Mouse (Mus musculus) inflammation-experienced regulatory T-cells (primary cell): Measurements from ENCODE around the gene Pfdn5. TPM values are rescaled to one million over a fixed set of nuclear protein-coding genes. Genes with fewer than 3 reads are reported as not detected.

Source experiments
- polyA plus RNA-seq, 2 experiments: library from polyadenylated mRNA; unstranded; fragments of 100-300 nt; shearing (Covaris generic); gene quantifications; one replicate each; pipeline ENCODE4 v1.2.1; 2017

Gene Pfdn5
- polyA plus RNA-seq, result 100 to 1,000 TPM; 410 to 478 TPM

GRCm38 (mm10) chr15:102326022-102326576 is at the start of gene Pfdn5:
Pfdn5 (plus strand) TSS chr15:102326116.

GRCm38 (mm10) chr15:102279092-102279782 is 46.7 kb upstream of the Pfdn5 start, which contains the start of gene Mfsd5:
Mfsd5 (plus strand) TSS chr15:102279454.

GRCm38 (mm10) chr15:102295633-102296367 is 30.1 kb upstream of the Pfdn5 start, which contains the start of gene Espl1:
Espl1 (plus strand) TSS chr15:102296266.

GRCm38 (mm10) chr15:102331610-102332015 is 5.7 kb downstream of the Pfdn5 start, which contains the start of gene Myg1:
Myg1 (plus strand) TSS chr15:102331709.

GRCm38 (mm10) chr15:102350138-102350941 is 24.4 kb downstream of the Pfdn5 start, which contains the start of gene Aaas:
Aaas (minus strand) TSS chr15:102350771.

GRCm38 (mm10) chr15:102366733-102367344 is 40.9 kb downstream of the Pfdn5 start, which contains the start of gene Sp7:
Sp7 (minus strand) TSS chr15:102367182.

Other genes with a start within 250 kb of the Pfdn5 start
- gene Tns2, start 225.7 kb upstream of the Pfdn5 start, polyA plus RNA-seq, result 1 to 10 TPM; 2.7 to 3.6 TPM
- 10 to 100 TPM; 55.1 to 62.1 TPM for gene Spryd3, start 189.9 kb upstream of the Pfdn5 start, polyA plus RNA-seq
- 1 to 10 TPM in 1 of 2 experiments, not detected in 1; 1.7 TPM for gene Igfbp6, start 181.8 kb upstream of the Pfdn5 start, polyA plus RNA-seq
- gene Soat2, start 175.6 kb upstream of the Pfdn5 start, polyA plus RNA-seq, result 1 to 10 TPM; 2.2 TPM
- 100 to 1,000 TPM in 1 of 2 experiments, 10 to 100 TPM in 1; 94.4 to 103 TPM for gene Zfp740, start 122.9 kb upstream of the Pfdn5 start, polyA plus RNA-seq
- gene Csad, start 121.4 kb upstream of the Pfdn5 start, polyA plus RNA-seq, result 10 to 100 TPM; 23.9 to 26.0 TPM
- 1,000 to 10,000 TPM; 1,270 to 1,388 TPM for gene Itgb7, start 94.2 kb upstream of the Pfdn5 start, polyA plus RNA-seq
- gene Rarg, start 68.6 kb upstream of the Pfdn5 start, polyA plus RNA-seq, result 10 to 100 TPM; 37.3 to 41.8 TPM
- gene Gm9918, start 55.6 kb upstream of the Pfdn5 start, polyA plus RNA-seq, result under 1 TPM in 1 of 2 experiments, not detected in 1; 0.34 TPM
- gene Mfsd5, start 46.7 kb upstream of the Pfdn5 start, polyA plus RNA-seq, result 100 to 1,000 TPM; 101 to 121 TPM
- gene Espl1, start 29.9 kb upstream of the Pfdn5 start, polyA plus RNA-seq, result 1 to 10 TPM in 1 of 2 experiments, under 1 TPM in 1; 0.60 to 1.9 TPM
- 10 to 100 TPM; 81.7 to 90.3 TPM for gene Myg1, start 5.6 kb downstream of the Pfdn5 start, polyA plus RNA-seq
- 10 to 100 TPM; 50.8 to 79.0 TPM for gene Aaas, start 24.7 kb downstream of the Pfdn5 start, polyA plus RNA-seq
- gene Sp7, start 41.1 kb downstream of the Pfdn5 start, polyA plus RNA-seq, result under 1 TPM in 1 of 2 experiments, not detected in 1; 0.33 TPM
- gene Sp1, start 80.0 kb downstream of the Pfdn5 start, polyA plus RNA-seq, result 10 to 100 TPM; 14.5 to 14.9 TPM
- gene Amhr2, start 119.3 kb downstream of the Pfdn5 start, polyA plus RNA-seq, result under 1 TPM; 0.38 to 0.94 TPM
- 100 to 1,000 TPM; 513 to 642 TPM for gene Prr13, start 132.9 kb downstream of the Pfdn5 start, polyA plus RNA-seq
- gene Pcbp2, start 144.4 kb downstream of the Pfdn5 start, polyA plus RNA-seq, result 100 to 1,000 TPM in 1 of 2 experiments, 10 to 100 TPM in 1; 95.8 to 136 TPM
- not detected for gene Gm10337, start 177.6 kb downstream of the Pfdn5 start, polyA plus RNA-seq
- gene Map3k12, start 190.9 kb downstream of the Pfdn5 start, polyA plus RNA-seq, result 1 to 10 TPM; 8.9 to 9.2 TPM
- gene Tarbp2, start 192.1 kb downstream of the Pfdn5 start, polyA plus RNA-seq, result 10 to 100 TPM; 50.6 to 57.9 TPM
- gene Npff, start 198.8 kb downstream of the Pfdn5 start, polyA plus RNA-seq, result 1 to 10 TPM; 5.1 to 7.0 TPM